ENCODE assay signal across 8 mouse cellular contexts in genomic region chr6:99803983-99804904, GRCm38 (mm10).
A peak's percentile ranks its signal among the peaks of the same experiment; 100 is the strongest.
DNase-seq lines count a peak whose midpoint lies in the region; ATAC-seq and TF ChIP-seq lines count a peak whose summit lies in the region.

No protein-coding gene starts in this region.

- TF ChIP-seq POLR2A in bone marrow, adult 2 months (IDR thresholded peaks at IDR 0.05; ENCODE audit: borderline replicate concordance, control insufficient read depth, low read depth, low read length), result no peak
- TF ChIP-seq POLR2A in limb, embryonic 14.5 days (IDR thresholded peaks at IDR 0.05; ENCODE audit: borderline replicate concordance, extremely low read depth, insufficient read depth, insufficient read length), result no peak

- H3K4me1 ChIP-seq in bone marrow, adult 2 months (ENCODE audit: control insufficient read depth, insufficient read depth, low read length), result no peaks in the 10 kb centered on the region; the same call in none of the 2 replicates
- peaks cover 21% of the 10 kb centered on the region for H3K4me1 ChIP-seq in embryonic facial prominence, embryonic 15.5 days
- peaks cover 35% of the 10 kb centered on the region for H3K4me1 ChIP-seq in heart, embryonic 10.5 days
- no peaks in the 10 kb centered on the region for H3K4me1 ChIP-seq in kidney, embryonic 14.5 days (ENCODE audit: control insufficient read depth, insufficient read depth, low read length)
- peaks cover 20% of the 10 kb centered on the region for H3K4me1 ChIP-seq in limb, embryonic 14.5 days (ENCODE audit: control insufficient read depth, insufficient read depth, low read length)

- peak; percentile 99 for TF ChIP-seq CTCF in bone marrow, adult 2 months (IDR thresholded peaks at IDR 0.05; ENCODE audit: control insufficient read depth, insufficient read depth, low read length)

- no peak overlapping the region for H3K4me3 ChIP-seq in bone marrow, adult 2 months (replicated peaks; ENCODE audit: control insufficient read depth, low read depth, low read length)
- peak overlapping the region; percentile 12; the same call in 1 of the 2 replicates for H3K4me3 ChIP-seq in embryonic facial prominence, embryonic 15.5 days (replicated peaks)
- H3K4me3 ChIP-seq in heart, embryonic 10.5 days, result peak overlapping the region; percentile 46
- no peak overlapping the region for H3K4me3 ChIP-seq in kidney, embryonic 14.5 days (ENCODE audit: low read length)
- peak overlapping the region; percentile 1; the same call in 1 of the 2 replicates for H3K4me3 ChIP-seq in limb, embryonic 14.5 days (replicated peaks; ENCODE audit: low read length)

- WGBS in bone marrow, adult 2 months, result 28% methylated on average over 25 of the region's 25 CpGs
- WGBS in embryonic facial prominence, embryonic 15.5 days, result 19% methylated on average over 25 of the region's 25 CpGs
- whole genome bisulfite sequencing in heart, embryonic 10.5 days, result 16% methylated on average over 25 of the region's 25 CpGs
- WGBS in kidney, embryonic 14.5 days, result 24% methylated on average over 25 of the region's 25 CpGs
- 21% methylated on average over 25 of the region's 25 CpGs for WGBS in limb, embryonic 14.5 days

- no peaks in the 10 kb centered on the region for H3K36me3 ChIP-seq in embryonic facial prominence, embryonic 15.5 days
- H3K36me3 ChIP-seq in heart, embryonic 10.5 days, result no peaks in the 10 kb centered on the region
- H3K36me3 ChIP-seq in kidney, embryonic 14.5 days (ENCODE audit: control insufficient read depth, insufficient read depth, low read length), result no peaks in the 10 kb centered on the region
- H3K36me3 ChIP-seq in limb, embryonic 14.5 days (ENCODE audit: control insufficient read depth, insufficient read depth, low read length), result no peaks in the 10 kb centered on the region
- H3K36me3 ChIP-seq in splenic B cell, adult 2 months (ENCODE audit: control insufficient read depth, insufficient read depth, low read length, poor library complexity, severe bottlenecking), result no peaks in the 10 kb centered on the region

- peak overlapping the region; percentile 40 for H3K4me2 ChIP-seq in embryonic facial prominence, embryonic 15.5 days (replicated peaks)
- peak overlapping the region; percentile 40 for H3K4me2 ChIP-seq in kidney, embryonic 14.5 days (replicated peaks; ENCODE audit: low read depth, low read length)
- H3K4me2 ChIP-seq in limb, embryonic 14.5 days (replicated peaks; ENCODE audit: low read depth, low read length, severe bottlenecking), result peak overlapping the region; percentile 44

- H3K27me3 ChIP-seq in embryonic facial prominence, embryonic 15.5 days, result peaks cover 7% of the 10 kb centered on the region
- H3K27me3 ChIP-seq in heart, embryonic 10.5 days (ENCODE audit: insufficient read depth, poor library complexity, severe bottlenecking), result peaks cover 51% of the 10 kb centered on the region
- no peaks in the 10 kb centered on the region for H3K27me3 ChIP-seq in kidney, embryonic 14.5 days (ENCODE audit: control insufficient read depth, insufficient read depth, low read length)
- 0 out of 2 replicates have a peak, but pooled peaks cover 4% of the 10 kb centered on the region for H3K27me3 ChIP-seq in limb, embryonic 14.5 days (ENCODE audit: control insufficient read depth, insufficient read depth, low read length)
- no peaks in the 10 kb centered on the region for H3K27me3 ChIP-seq in splenic B cell, adult 2 months (ENCODE audit: control insufficient read depth, insufficient read depth, low read length, poor library complexity, severe bottlenecking)

- ATAC-seq in embryonic facial prominence, embryonic 15.5 days (ENCODE audit: insufficient number of reproducible peaks, low FRiP score, low TSS enrichment, low read depth), result peak; percentile 80
- ATAC-seq in kidney, embryonic 14.5 days (ENCODE audit: low FRiP score, low TSS enrichment), result peak; percentile 90
- peak; percentile 85 for ATAC-seq in limb, embryonic 14.5 days (ENCODE audit: low FRiP score, low read depth)

- 0 out of 2 replicates have a peak, but pooled peaks cover 2% of the 10 kb centered on the region for H3K9me3 ChIP-seq in embryonic facial prominence, embryonic 15.5 days (replicated peaks)
- H3K9me3 ChIP-seq in heart, embryonic 10.5 days, result no peaks in the 10 kb centered on the region
- no peaks in the 10 kb centered on the region for H3K9me3 ChIP-seq in kidney, embryonic 14.5 days (ENCODE audit: control insufficient read depth, low read length)
- H3K9me3 ChIP-seq in limb, embryonic 14.5 days (ENCODE audit: control insufficient read depth, low read length), result no peaks in the 10 kb centered on the region

- H3K27ac ChIP-seq in bone marrow, adult 2 months (ENCODE audit: control insufficient read depth, insufficient read depth, low read depth, low read length, poor library complexity), result no peak overlapping the region
- H3K27ac ChIP-seq in embryonic facial prominence, embryonic 15.5 days (replicated peaks), result no peak overlapping the region
- peak overlapping the region; percentile 22; the same call in 1 of the 2 replicates for H3K27ac ChIP-seq in heart, embryonic 10.5 days
- no peak overlapping the region for H3K27ac ChIP-seq in kidney, embryonic 14.5 days (ENCODE audit: low read depth, low read length)
- no peak overlapping the region for H3K27ac ChIP-seq in limb, embryonic 14.5 days (replicated peaks; ENCODE audit: low read depth, low read length)

- DNase-seq in A20 (ENCODE audit: low read depth, low spot score), result peak; percentile 80
- DNase-seq in heart, embryonic 10.5 days (ENCODE audit: low spot score), result peak; percentile 92
- DNase-seq in limb, embryonic 14.5 days (ENCODE audit: low spot score), result peak; percentile 93
- DNase-seq in naive thymus-derived CD4-positive, alpha-beta T cell, adult 2 months (ENCODE audit: low read depth), result peak; percentile 83
- DNase-seq in splenic B cell, adult 2 months (ENCODE audit: low read depth, low spot score), result peak; percentile 79

- no peak overlapping the region for H3K9ac ChIP-seq in embryonic facial prominence, embryonic 15.5 days
- H3K9ac ChIP-seq in kidney, embryonic 14.5 days (ENCODE audit: low read depth, low read length), result 0 out of 2 replicates have a peak overlapping the region, but pooled peaks have one; percentile 18
- H3K9ac ChIP-seq in limb, embryonic 14.5 days (ENCODE audit: low read depth, low read length, severe bottlenecking), result no peak overlapping the region

Comparison
In these comparisons a context has a peak if more than half of its experiments do, and no peak if none do; other contexts are left out.
1. H3K4me3 ChIP-seq: peak in embryonic facial prominence, embryonic 15.5 days (single experiment), heart, embryonic 10.5 days (single experiment) and limb, embryonic 14.5 days (single experiment); none in bone marrow, adult 2 months (single experiment) and kidney, embryonic 14.5 days (single experiment).
2. Peak in every context shown above with its lines, with median percentiles within 50 percentile points of each other: DNase-seq, ATAC-seq and H3K4me2 ChIP-seq.